Mouse (Mus musculus) limb, embryonic 12.5 days (tissue): ENCODE measurements around the gene Gm12117. TPM values are rescaled to one million over a fixed set of nuclear protein-coding genes. Genes with fewer than 3 reads are reported as not detected.

Experiments used
- ATAC-seq: fragments of 200-750 bp; cut with Nextera tagmentation; 2 replicates; pipeline ENCODE4 v1.8.0; 2017; ENCODE audit warnings: low read depth, moderate TSS enrichment; ENCODE audit not compliant: insufficient number of reproducible peaks, insufficient read depth, low FRiP score, low TSS enrichment
- H3K27ac ChIP-seq: fragments of 300-500 bp; sonication (generic); 2 replicates; pipeline ENCODE4 v1.5.1; 2016; ENCODE audit warnings: mild to moderate bottlenecking, moderate library complexity
- H3K27me3 ChIP-seq: fragments of 300-500 bp; sonication (generic); 2 replicates; pipeline ENCODE4 v1.6.1; 2016; ENCODE audit warnings: mild to moderate bottlenecking, moderate library complexity
- H3K36me3 ChIP-seq: fragments of 300-500 bp; sonication (generic); 2 replicates; pipeline ENCODE4 v1.6.1; 2016; ENCODE audit warnings: mild to moderate bottlenecking, moderate library complexity
- H3K4me1 ChIP-seq: fragments of 300-500 bp; sonication (generic); replicated peaks from 2 replicates; pipeline ENCODE4 v1.6.1; 2016
- H3K4me2 ChIP-seq: fragments of 300-500 bp; sonication (generic); 2 replicates; pipeline ENCODE4 v1.6.1; 2016; ENCODE audit warnings: mild to moderate bottlenecking, moderate library complexity
- H3K4me3 ChIP-seq: fragments of 300-500 bp; sonication (generic); replicated peaks from 2 replicates; pipeline ENCODE4 v1.5.1; 2016; ENCODE audit warnings: mild to moderate bottlenecking
- H3K9ac ChIP-seq: fragments of 300-500 bp; sonication (generic); replicated peaks from 2 replicates; pipeline ENCODE4 v1.6.1; 2016; ENCODE audit warnings: mild to moderate bottlenecking, moderate library complexity
- H3K9me3 ChIP-seq: fragments of 300-500 bp; sonication (generic); 2 replicates; pipeline ENCODE4 v1.6.1; 2016; ENCODE audit warnings: mild to moderate bottlenecking, moderate library complexity
- WGBS: fragments of 180-500 bp; shearing (Covaris S2); methylation state at CpG from one replicate; pipeline ENCODE4 v1.1.7; 2016; 5-methylcytosine and 5-hydroxymethylcytosine counted together
- polyA plus RNA-seq: library from polyadenylated mRNA; unstranded; fragments of >200 nt; fragmentation: Nextera tagmentation; extraction: Ambion mirVana; gene quantifications from 2 replicates; pipeline ENCODE4 v1.2.1, GENCODE M21; 2016

The Gm12117 gene
- 0.35 TPM in 1 of 2 replicates, not detected in the other for polyA plus RNA-seq

DNA sequence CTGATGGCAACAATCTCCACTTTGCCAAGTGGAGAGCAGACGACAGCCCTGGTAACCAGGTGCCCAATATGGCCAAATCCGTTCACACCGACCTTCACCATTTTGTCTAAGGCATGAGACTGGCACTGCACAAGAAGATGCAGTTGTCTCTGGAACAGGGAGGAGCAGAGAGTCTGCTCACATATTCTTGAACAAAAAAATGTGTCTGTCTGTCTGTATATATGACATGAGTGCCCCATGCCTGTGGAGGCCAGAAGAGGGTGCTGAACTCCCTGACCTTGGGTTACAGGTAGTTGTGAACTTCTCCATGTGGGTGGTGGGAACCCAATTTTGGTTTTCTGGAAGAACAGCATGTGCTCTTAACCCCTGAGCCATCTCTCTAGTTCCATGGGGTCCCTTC, at the start of gene Gm12117:
TSS of gene Gm12117 (minus strand) at position 101 of the 400 bp plus-strand sequence.
- ATAC-seq: no peak
- Histone ChIP-seq H3K9me3 (no peaks in the 10 kb centered on the region), H3K27ac (no peak within 1 kb of the TSS), H3K4me1 (no peaks in the 10 kb centered on the region), H3K36me3 (0 out of 2 replicates have a peak, but pooled peaks cover 4% of the 10 kb centered on the region), H3K4me3 (no peak within 1 kb of the TSS), H3K27me3 (no peaks in the 10 kb centered on the region), H3K4me2 (no peak within 1 kb of the TSS), H3K9ac (no peak within 1 kb of the TSS)
- 94% methylated on average over 3 of the region's 3 CpGs for WGBS

DNA sequence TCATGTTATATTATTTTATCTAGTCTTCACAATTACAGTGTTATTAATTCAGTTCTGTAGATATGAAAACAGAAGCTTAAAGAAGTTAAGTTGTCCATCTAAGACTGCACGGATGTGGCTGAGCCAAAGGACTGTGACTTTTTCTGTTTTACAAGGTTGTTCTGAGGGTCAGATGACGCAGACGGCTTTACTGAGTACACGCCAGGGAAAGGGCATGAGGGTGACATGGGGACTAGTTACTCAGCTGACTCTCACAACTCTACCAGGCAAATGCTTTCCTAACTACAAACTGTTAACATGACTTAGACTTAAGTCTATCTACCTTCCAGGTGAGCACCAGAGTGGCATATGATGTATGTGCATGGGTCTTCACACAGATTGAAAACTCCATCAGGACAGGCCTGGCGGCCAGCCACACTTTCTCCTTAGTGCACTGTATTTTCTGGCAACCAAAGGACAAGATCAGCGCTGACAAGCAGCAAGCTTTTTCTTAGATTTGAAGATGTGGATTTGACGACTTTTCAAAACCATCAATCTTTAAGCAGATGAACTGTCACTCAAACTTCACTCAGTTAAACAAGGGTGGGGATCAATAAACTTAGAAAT, 42.6 kb upstream of the Gm12117 start:
- Histone ChIP-seq H3K27ac (no peak overlapping the region), H3K9me3 (no peaks in the 10 kb centered on the region), H3K9ac (no peak overlapping the region), H3K4me1 (no peaks in the 10 kb centered on the region), H3K27me3 (no peaks in the 10 kb centered on the region), H3K4me2 (no peak overlapping the region), H3K4me3 (no peak overlapping the region), H3K36me3 (no peaks in the 10 kb centered on the region; the same call in 1 of the 2 replicates)
- ATAC-seq: no peak
- WGBS: 70% methylated on average over 7 of the region's 7 CpGs

GRCm38 (mm10) chr11:33309566-33309965, 33.0 kb upstream of the Gm12117 start:
- no peak overlapping the region for H3K27ac ChIP-seq
- no peak overlapping the region for H3K4me2 ChIP-seq
- no peaks in the 10 kb centered on the region for H3K36me3 ChIP-seq
- no peaks in the 10 kb centered on the region for H3K9me3 ChIP-seq
- no peak for ATAC-seq
- H3K4me3 ChIP-seq: no peak overlapping the region
- H3K4me1 ChIP-seq: peaks cover 4% of the 10 kb centered on the region; the same call in 1 of the 2 replicates
- no peaks in the 10 kb centered on the region for H3K27me3 ChIP-seq
- H3K9ac ChIP-seq: no peak overlapping the region
- WGBS: 60% methylated on average over 4 of the region's 4 CpGs

DNA sequence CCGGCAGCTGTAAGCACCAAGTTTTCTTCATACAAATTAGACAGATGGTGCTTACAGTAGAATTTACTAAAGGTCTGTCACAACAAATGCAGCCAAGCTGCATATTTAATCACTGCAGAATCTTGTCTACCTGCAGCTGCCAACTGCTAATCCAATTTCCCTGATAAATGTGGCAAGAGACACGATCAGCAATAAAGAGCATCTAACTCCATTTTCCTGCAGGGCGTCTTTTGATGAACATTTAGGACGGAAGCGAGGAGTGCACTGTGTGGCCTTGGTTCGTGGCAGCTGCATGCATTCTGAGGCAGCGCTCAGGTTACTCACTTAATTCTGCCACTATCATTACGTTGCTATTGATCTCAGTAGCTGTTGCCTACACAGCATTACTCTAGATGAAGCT, 24.3 kb upstream of the Gm12117 start:
- Histone ChIP-seq H3K9me3 (no peaks in the 10 kb centered on the region), H3K36me3 (no peaks in the 10 kb centered on the region), H3K27ac (no peak overlapping the region), H3K4me2 (no peak overlapping the region), H3K9ac (no peak overlapping the region), H3K4me1 (0 out of 2 replicates have a peak, but pooled peaks cover 3% of the 10 kb centered on the region), H3K4me3 (no peak overlapping the region), H3K27me3 (no peaks in the 10 kb centered on the region)
- no peak for ATAC-seq
- 34% methylated on average over 8 of the region's 8 CpGs for WGBS

DNA sequence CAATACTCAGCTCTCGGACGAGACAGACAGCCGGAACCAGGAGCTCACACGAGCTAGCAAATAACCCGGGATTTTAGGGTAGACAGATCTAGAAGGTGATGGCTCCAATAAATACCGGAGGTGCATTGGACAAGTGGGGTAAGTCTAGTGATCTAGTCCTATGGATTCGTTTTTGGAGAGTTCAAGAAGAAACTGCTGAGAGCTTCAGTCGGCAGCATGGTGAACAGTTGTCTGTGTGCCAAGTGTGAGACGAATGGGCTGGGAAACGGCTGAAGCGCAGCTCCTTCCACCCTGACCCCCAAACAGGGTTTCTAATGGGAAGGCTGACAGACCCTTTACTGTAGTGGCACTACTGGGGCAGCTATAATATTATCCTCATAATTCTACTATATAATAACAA, 22.8 kb upstream of the Gm12117 start:
- H3K4me2 ChIP-seq: no peak overlapping the region
- WGBS: 48% methylated on average over 11 of the region's 11 CpGs
- ATAC-seq: no peak
- H3K27ac ChIP-seq: no peak overlapping the region
- no peak overlapping the region for H3K9ac ChIP-seq
- H3K27me3 ChIP-seq: no peaks in the 10 kb centered on the region
- no peak overlapping the region for H3K4me3 ChIP-seq
- H3K9me3 ChIP-seq: no peaks in the 10 kb centered on the region
- H3K36me3 ChIP-seq: no peaks in the 10 kb centered on the region
- 0 out of 2 replicates have a peak, but pooled peaks cover 5% of the 10 kb centered on the region for H3K4me1 ChIP-seq

DNA sequence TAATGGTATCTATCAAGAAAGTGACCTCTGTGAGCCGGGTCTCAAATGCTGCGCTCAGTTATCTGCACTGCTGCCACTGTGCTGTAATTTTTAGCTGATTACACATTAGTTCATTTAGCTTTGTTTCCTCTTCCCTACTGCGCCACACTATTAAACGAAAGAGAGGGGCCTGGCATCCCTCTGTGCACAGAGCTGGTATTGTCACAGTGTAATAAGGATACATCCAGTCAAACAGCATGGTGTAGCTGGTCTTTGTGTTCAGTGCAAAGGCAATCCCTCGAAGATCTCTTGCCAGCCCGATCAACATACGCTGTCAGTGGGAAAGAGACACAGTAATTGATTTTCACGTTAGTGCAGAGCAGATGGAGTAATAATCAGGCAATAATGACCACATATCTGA, 20.6 kb upstream of the Gm12117 start:
- no peak overlapping the region for H3K27ac ChIP-seq
- no peaks in the 10 kb centered on the region for H3K27me3 ChIP-seq
- peaks cover 10% of the 10 kb centered on the region; the same call in 1 of the 2 replicates for H3K4me1 ChIP-seq
- H3K4me2 ChIP-seq: no peak overlapping the region
- no peak overlapping the region for H3K9ac ChIP-seq
- H3K4me3 ChIP-seq: no peak overlapping the region
- H3K9me3 ChIP-seq: no peaks in the 10 kb centered on the region
- H3K36me3 ChIP-seq: no peaks in the 10 kb centered on the region
- WGBS: 82% methylated on average over 8 of the region's 8 CpGs
- ATAC-seq: no peak

GRCm38 (mm10) chr11:33295422-33295821, 18.9 kb upstream of the Gm12117 start:
- H3K9me3 ChIP-seq: no peaks in the 10 kb centered on the region
- H3K9ac ChIP-seq: no peak overlapping the region
- peaks cover 7% of the 10 kb centered on the region; the same call in 1 of the 2 replicates for H3K4me1 ChIP-seq
- H3K27me3 ChIP-seq: no peaks in the 10 kb centered on the region
- H3K36me3 ChIP-seq: no peaks in the 10 kb centered on the region
- H3K27ac ChIP-seq: no peak overlapping the region
- 40% methylated on average over 3 of the region's 3 CpGs for WGBS
- ATAC-seq: no peak
- H3K4me2 ChIP-seq: no peak overlapping the region
- H3K4me3 ChIP-seq: no peak overlapping the region

- Histone ChIP-seq H3K27me3 (no peaks in the 10 kb centered on the region), H3K9ac (no peak overlapping the region), H3K9me3 (no peaks in the 10 kb centered on the region), H3K4me2 (no peak overlapping the region), H3K4me3 (no peak overlapping the region), H3K36me3 (no peaks in the 10 kb centered on the region), H3K4me1 (peaks cover 7% of the 10 kb centered on the region; the same call in 1 of the 2 replicates), H3K27ac (no peak overlapping the region)
- 49% methylated on average over 6 of the region's 6 CpGs for WGBS
- no peak for ATAC-seq
Observed at GRCm38 (mm10) chr11:33294063-33294462, 17.5 kb upstream of the Gm12117 start.

DNA sequence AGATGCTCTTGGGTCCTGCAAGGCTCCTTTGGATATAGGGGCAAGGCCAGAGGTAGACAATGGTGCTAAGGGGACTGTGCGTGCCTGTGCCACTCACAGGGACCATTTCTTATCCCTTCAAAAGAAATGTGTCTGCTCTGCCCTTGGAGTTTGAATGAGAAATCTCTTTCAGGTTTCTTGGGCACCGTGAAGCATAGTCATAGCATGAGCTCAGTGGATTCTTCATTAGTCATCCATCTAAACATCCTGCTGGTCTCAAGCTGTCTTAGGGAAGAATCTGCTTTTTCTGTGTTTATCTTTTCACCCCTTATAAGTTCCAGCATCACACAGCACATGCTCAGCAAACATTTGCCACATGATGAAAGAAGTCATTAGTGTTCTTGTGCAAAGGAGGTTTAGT, 2.0 kb upstream of the Gm12117 start:
- no peaks in the 10 kb centered on the region for H3K9me3 ChIP-seq
- 0 out of 2 replicates have a peak, but pooled peaks cover 4% of the 10 kb centered on the region for H3K36me3 ChIP-seq
- ATAC-seq: no peak
- H3K27ac ChIP-seq: no peak overlapping the region
- H3K27me3 ChIP-seq: no peaks in the 10 kb centered on the region
- no peak overlapping the region for H3K4me2 ChIP-seq
- H3K9ac ChIP-seq: no peak overlapping the region
- no peak overlapping the region for H3K4me3 ChIP-seq
- H3K4me1 ChIP-seq: no peaks in the 10 kb centered on the region
- WGBS: 92% methylated on average over 2 of the region's 2 CpGs

DNA sequence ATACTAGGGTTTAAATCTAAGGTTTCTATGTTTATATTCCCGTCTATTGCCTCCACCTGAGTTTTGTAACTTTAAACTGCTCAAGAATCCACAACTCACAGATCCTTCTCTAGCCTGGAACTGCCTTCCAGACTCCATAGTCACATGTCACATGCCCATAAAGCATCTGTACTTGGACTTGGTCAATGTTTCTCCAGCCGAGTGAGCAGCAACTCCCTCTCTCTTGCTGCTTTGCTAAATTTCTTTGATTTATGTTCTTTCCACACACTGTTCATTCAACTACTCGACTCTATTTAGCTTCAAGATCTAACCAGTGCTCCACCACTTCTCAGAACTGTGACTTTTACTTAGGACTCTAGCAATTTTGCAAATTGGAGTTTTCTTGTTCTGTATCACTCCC, 1.7 kb downstream of the Gm12117 start:
- 0 out of 2 replicates have a peak, but pooled peaks cover 4% of the 10 kb centered on the region for H3K36me3 ChIP-seq
- 66% methylated on average over 3 of the region's 3 CpGs for WGBS
- no peak overlapping the region for H3K9ac ChIP-seq
- ATAC-seq: no peak
- no peak overlapping the region for H3K27ac ChIP-seq
- H3K4me2 ChIP-seq: no peak overlapping the region
- H3K27me3 ChIP-seq: no peaks in the 10 kb centered on the region
- H3K4me1 ChIP-seq: no peaks in the 10 kb centered on the region
- no peak overlapping the region for H3K4me3 ChIP-seq
- no peaks in the 10 kb centered on the region for H3K9me3 ChIP-seq

DNA sequence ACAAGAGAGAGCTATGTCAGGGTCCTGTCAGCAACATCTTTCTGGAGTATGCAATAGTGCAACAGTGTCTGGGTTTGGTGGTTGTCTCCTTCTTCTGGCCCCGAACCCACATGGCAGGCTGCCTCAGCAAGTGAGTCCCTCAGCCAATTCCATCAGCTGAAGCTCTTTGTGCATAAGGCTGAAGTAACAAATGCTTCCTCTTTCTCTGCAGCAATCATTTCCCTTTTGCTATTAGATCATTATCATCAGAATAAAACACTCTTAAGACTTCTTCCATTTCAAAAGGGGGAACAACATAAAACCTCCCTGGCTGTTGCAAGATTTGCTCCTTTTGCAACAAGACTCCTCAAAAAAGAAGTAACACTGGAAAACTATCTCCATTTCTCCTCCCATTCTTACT, 2.2 kb downstream of the Gm12117 start:
- Histone ChIP-seq H3K4me3 (no peak overlapping the region), H3K9ac (no peak overlapping the region), H3K4me1 (no peaks in the 10 kb centered on the region), H3K36me3 (0 out of 2 replicates have a peak, but pooled peaks cover 4% of the 10 kb centered on the region), H3K27me3 (no peaks in the 10 kb centered on the region), H3K27ac (no peak overlapping the region), H3K9me3 (no peaks in the 10 kb centered on the region), H3K4me2 (no peak overlapping the region)
- WGBS: 77% methylated on average over 1 of the region's 1 CpGs
- no peak for ATAC-seq

DNA sequence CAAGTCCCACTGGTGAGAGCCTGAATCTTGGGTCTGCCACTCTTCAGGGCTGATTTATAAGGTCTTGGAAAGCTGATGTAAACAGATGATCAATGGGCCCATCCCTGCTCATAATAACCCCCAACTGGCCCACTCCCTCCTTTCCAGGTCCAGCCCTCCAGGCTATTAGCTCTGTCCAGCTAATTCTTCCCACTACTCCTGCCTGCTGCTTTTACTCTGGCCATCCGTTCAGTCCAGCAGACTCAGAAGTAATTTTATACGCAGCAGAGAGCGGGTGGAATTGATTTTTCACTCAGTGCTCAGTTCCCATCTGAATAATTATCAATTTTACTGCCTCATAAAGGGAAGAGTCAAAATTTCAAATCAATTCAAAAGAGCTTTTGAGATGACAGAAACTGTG, 36.2 kb downstream of the Gm12117 start:
- H3K4me3 ChIP-seq: no peak overlapping the region
- peaks cover 5% of the 10 kb centered on the region; the same call in 1 of the 2 replicates for H3K4me1 ChIP-seq
- ATAC-seq: no peak
- no peaks in the 10 kb centered on the region for H3K27me3 ChIP-seq
- 45% methylated on average over 3 of the region's 3 CpGs for WGBS
- H3K27ac ChIP-seq: no peak overlapping the region
- no peaks in the 10 kb centered on the region for H3K9me3 ChIP-seq
- no peaks in the 10 kb centered on the region; the same call in 1 of the 2 replicates for H3K36me3 ChIP-seq
- no peak overlapping the region for H3K4me2 ChIP-seq
- no peak overlapping the region for H3K9ac ChIP-seq
